Mouse (Mus musculus) left cerebral cortex, adult 8-10 months (tissue): Measurements from ENCODE around the gene Ptpru. TPM values are rescaled to one million over a fixed set of nuclear protein-coding genes. Genes with fewer than 3 reads are reported as not detected.
"Not testable (repeated sequence)": the region's sequence is repeated elsewhere in the genome, so short reads cannot be mapped to it uniquely, and the experiment has no call there.

Experiments used
- DNase-seq, 2 experiments: peaks; one replicate each; pipeline ENCODE4 v3.0.0; 2022; ENCODE audit warnings: low spot score in 2 of 2
- total RNA-seq, 4 experiments: library from RNA; stranded (reverse); gene quantifications; 2 replicates each; pipeline ENCODE4 v1.2.4; 2022

Gene Ptpru
- total RNA-seq, 4 experiments from 2014 or later, result 33.5 to 45.1 (median 43.5) TPM

GRCm38 (mm10) chr4:131836351-131836881, 1.7 kb downstream of the Ptpru start:
- DNase-seq, result no peak

DNA sequence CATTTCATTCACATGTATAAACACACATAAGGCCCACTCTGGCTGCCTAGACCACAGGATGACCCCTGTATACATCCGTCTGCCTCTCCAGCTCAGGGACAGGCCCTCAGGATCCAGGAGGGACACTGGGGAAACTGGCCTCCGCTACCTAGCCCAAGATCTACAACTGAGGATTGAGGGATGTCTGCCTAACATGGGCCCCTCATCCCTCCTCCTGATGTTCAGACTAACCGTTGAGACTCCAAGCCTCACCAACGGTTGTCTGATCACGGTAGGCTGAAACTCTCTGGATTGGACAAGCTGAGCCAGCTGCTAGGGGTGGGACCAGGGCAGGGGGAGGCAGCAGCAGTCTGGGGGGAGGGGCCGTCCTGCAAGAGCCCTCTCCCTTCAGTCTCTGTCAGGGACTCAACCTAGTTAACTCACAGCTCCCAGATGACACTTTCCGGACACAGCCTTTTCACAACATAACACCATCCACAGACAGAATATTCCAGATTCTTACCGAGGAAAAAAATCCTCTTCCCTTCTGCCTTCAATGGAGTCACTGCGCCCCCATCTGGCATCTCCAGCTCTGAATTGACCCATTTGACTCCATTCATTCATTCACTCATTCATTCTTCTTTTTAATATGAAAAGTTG, 4.0 kb downstream of the Ptpru start:
- no peak for DNase-seq

DNA sequence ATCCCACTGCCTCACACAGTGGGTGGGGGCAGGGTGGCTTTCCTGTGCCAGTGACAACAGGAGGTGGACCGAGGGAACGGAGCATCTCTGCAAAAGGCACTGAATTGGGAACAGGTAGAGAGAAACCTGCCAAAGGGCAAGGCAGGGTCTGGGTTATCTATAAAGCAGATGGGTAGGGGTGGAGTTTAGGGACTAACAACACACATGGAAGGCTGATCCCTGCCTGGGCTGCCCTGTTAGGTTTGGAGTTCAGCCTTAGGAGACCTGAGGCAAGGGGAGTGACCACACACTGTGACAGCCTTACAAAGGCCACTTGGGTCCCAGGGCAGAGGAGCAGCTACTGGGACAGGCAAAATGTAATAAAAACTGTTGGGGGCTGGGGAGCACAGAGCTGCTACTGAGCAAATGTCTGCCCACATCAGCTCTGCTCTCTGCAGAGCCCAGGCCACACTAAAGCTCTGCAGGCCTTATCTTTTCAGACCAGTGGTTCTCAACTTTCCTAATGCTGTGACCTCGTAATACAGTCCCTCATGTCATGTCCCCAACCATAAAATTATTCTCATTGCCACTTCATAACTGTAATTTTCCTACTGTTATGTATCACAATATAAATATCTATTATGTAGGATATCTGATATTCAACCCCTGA, 5.2 kb downstream of the Ptpru start:
- no peak for DNase-seq

- no peak for DNase-seq
These were observed 6.5 kb downstream of the Ptpru start for GRCm38 (mm10) chr4:131831546-131832045.

DNA sequence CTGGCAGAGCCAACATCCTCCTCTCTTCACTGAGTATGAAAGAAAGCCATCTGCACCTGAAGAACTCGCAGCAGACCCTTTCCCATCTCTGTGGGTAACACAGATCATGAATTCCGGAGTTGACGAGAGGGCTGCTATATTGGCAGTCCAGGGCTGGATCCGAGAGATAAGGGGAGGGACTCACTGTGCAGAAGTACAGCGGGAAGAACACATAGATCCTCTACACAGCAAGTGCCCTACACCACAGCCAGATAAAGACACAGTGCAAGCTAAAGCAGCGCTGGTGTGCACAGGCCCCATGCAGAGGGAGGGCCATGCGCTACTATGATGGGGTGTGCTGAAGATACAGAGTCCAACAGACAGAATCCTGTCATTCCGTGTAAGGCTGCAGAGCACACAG, 9.0 kb downstream of the Ptpru start:
- no peak for DNase-seq

DNA sequence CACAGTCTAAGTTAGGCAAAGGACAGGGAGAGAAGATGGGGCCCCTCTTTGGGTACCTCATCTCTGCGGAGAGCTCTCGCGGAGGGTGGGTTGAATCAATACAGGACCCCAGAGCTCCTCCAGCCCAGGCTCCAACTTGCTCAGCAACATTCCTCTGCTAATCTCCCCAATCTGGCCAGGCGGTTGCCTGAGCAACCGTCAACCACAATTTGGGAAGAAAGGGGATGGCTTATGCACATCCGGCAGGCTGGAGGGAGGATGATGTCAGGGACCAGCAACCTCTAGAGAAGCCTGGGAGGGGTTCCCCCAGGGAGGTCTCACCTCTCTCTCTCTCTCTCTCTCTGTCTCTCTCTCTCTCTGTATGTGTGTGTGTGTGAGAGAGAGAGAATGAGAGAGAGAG, 11.2 kb downstream of the Ptpru start:
- DNase-seq, result no peak

DNA sequence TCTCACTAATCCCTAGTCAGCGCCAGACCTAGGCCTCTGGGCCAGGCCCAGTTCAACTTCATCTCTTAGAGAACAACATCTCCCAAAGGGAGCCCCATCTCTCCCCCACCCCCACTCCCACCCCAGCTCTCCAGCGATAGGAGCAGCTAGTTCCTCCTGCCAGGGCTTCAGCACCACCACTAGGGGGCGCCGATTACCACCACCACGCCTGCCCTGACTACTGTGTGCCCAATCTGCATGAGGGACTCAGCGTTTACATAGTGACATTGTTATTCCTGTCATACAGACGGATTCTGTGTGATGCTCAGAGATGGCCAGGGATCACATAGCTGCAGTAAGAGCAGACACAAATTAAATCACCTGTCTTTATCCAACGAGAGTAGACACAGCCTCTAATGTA, 12.3 kb downstream of the Ptpru start:
- no peak for DNase-seq

GRCm38 (mm10) chr4:131824939-131825338, 13.1 kb downstream of the Ptpru start:
- no peak for DNase-seq

DNA sequence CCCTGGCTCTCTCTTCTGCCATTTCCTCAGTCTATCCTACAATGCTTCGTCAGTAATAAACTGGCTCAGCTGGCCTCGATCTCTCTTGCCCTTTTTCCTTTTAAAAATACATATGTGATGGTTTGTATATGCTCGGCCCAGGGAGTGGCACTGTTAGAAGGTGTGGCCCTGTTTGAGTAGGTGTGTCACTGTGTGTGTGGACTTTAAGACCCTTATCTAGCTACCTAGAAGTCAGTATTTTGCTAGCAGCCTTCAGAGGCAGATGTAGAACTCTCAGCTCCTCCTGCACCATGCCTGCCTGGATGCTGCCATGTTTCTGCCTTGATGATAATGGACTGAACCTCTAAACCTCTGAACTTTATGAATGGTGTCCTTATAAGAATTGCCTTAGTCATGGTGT, 15.5 kb downstream of the Ptpru start:
- DNase-seq, result no peak

DNA sequence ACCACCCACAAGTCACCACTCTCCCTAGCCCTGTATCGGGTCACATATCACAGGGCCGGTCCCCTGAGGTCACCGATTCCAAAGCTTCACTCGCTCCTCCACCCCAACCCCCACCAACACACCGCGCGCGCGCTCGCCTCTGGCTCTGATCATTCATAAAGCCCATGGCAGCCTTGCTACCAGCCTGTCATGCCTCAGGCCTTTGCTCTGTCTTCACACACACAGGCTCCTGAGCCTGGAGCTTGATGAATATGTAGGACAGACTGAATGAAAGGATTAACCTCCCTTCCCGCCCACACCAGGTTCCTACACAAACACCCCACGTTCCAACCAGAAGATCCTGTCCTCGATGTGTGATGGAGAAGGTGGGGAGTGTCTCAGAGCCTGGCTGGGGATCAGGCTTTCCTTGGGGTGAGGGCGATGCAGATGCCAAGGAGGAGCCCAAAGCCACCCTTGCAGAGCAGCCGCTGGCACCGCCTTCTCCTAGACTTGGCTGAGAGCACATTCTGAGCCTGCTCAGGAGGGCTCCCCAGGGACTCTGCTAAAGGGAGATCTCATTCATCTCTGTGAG, 16.8 kb downstream of the Ptpru start:
- DNase-seq, result peak in 1 of 2 experiments; percentile 61

DNA sequence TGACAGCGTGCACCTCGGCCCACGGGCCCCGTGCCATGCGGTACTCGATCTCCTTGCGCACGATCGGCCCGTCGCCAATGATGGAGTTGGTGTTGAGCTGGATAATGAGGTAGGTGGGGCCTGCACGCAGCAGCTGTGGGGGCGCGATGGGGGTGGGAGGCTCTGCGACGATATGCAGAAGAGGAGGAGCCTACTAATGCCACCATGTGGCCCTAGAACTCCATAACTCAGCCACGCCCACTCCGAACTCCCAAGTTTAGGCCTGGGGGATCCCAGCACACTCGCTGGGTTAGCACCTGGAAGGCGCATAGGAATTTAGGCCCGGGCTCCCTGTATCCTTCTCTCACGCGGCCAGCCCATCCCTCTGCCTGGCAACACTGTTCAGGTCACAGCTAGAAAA, 19.2 kb downstream of the Ptpru start:
- no peak for DNase-seq

GRCm38 (mm10) chr4:131815774-131816173, 22.3 kb downstream of the Ptpru start:
- DNase-seq, result no peak

DNA sequence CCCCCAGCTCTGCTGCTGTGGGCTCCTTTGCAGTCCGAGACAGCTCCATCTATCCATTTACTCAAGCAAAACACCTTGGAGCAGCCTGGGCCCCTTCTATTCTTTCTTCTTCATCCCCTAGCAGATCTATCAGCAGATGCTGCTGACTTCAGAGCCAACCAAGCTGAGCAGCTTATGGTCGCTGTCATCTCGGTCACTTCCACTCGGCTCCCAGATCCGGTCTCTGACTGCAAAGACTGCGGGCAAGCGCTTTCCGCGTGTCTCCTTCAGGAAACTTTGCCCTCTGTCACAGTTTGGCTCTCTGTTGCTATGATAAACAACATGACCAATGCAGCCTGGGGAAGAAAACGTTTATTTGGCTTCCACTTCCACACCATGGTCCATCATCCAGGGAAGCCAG, 23.2 kb downstream of the Ptpru start:
- DNase-seq, result no peak

DNA sequence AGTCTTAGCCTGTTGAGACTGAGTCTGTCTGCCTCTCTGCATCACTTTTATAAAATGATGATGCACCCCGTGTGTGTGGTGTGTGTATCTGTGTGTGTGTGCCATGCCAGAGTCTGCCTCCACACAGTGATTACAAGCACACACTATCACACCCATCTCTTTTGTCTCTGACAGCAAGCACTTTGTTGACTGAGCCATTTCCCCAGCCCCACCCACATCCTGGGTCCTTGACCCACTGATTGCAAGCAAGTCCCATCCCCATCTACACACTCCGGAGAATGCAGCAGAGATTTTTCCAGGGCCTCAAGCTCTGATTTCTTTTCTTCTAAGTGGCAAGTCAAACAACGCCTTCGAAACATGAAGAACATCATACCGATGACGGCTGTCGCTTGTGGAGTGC, 24.3 kb downstream of the Ptpru start:
- DNase-seq, result no peak

GRCm38 (mm10) chr4:131812458-131812857, 25.6 kb downstream of the Ptpru start:
- DNase-seq, result no peak

GRCm38 (mm10) chr4:131805255-131805654, 32.8 kb downstream of the Ptpru start:
- DNase-seq, result no peak

GRCm38 (mm10) chr4:131804732-131805131, 33.4 kb downstream of the Ptpru start:
- DNase-seq, result not testable (repeated sequence)

DNA sequence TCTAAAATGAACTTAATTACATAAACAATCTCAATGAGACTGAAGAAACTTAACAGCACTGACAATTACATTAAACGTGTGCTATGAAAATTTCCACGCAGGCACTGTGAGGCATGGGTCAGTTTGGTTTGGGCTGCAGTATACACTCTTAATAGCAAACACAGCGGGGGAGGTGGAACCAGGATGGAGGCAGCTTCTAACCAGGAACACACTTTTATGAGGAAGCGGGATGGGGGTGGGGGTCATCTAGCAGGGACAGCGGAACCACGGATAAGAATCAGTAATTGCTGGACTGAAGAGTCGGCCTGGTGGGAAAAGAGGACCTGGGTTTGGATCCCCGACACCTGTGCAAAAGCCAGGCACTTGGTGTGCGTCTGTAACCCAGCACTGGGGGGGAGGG, 34.2 kb downstream of the Ptpru start:
- DNase-seq, result no peak

DNA sequence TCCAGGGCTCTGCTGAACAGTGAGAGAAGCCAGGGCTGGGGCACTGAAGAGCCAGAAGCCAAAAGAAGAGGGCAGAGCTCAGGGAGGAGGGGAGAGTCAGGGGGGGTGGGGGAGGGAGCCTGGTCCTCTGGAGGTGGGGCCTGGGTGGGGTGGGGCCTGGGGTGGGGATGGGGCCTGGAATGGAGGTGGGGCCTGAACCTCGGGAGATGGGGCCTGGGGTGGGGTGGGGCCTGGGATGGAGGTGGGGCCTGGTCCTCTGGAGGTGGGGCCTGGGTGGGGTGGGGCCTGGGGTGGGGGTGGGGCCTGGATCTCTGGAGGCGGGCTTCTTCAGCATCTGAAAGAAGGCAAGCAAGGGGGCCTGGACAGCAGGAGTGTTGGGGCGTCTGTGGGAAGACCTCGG, 39.1 kb downstream of the Ptpru start:
- no peak for DNase-seq

DNA sequence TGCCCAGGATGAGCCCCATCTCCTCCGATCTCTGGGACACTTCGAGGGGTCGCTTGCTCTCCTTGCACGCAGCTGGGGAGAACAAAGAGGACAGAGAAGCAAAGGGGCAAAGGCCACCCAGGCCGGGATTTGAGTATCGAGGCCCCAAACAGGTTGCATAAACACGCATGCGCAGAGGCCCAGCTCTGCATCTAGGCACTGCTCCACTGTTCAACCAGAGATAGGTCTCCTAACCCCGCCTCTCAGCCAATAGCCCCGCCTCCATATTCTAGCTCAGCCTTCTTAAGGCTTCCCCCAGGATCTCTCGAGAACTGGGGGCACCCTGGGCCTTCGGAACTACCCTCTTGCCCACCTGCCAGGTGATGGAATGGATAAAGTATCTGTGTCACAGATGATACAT, 40.2 kb downstream of the Ptpru start:
- DNase-seq, result no peak

- DNase-seq, result no peak
These were observed 40.6 kb downstream of the Ptpru start for GRCm38 (mm10) chr4:131797483-131797882.

DNA sequence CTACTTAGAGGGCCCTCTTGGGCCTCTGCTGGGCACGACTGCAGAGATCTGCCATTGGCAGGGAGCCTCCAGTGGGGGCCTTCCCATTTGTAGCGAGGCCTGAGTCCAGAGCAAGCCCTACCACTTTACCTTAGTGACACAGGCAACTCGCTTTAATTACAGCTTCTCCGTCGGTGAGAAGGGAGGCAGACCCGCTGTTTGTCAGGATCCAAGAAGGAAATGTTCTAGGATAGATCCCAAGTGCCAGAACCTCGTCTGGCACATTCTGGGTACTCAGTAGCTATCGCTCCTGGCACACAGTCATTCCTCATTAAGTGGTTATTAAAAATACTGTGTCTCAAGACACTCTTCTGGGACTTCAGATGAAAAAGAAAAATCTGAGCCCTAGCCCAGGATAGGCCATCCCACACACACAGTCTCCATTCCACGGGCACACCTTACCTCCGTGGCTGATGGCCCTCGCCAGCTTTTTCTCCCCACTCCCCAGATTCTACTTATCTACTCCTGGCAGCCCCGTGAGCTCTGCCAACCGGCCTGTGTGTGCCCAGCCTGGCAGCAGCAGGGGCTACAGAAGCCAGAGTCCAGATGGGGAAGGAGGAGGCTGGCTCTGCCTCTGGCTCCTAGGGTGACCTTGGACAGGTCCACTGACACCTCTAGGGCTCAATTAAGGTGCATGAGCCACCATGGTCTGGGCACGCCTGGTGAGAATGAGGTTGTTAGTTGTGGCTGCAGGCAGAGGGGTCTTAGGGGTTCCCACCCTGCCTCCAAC, 41.6 kb downstream of the Ptpru start:
- DNase-seq, result no peak
